Mouse (Mus musculus) midbrain, postnatal 0 days (tissue): ENCODE measurements at regions not wholly inside any gene's neighbourhood (a gene's known extent, or its start where the extent isn't known, plus 50 kb on each side); places are given as distances from the start of the nearest gene placed in this dataset.
A peak's percentile ranks its signal among the peaks of the same experiment; 100 is the strongest.

Experiments used
- ATAC-seq: fragments of 200-750 bp; cut with Nextera tagmentation; 2 replicates; pipeline ENCODE4 v1.8.0; 2017; ENCODE audit warnings: moderate number of reproducible peaks, mild to moderate bottlenecking, moderate TSS enrichment, moderate library complexity; ENCODE audit not compliant: low FRiP score
- DNase-seq: peaks from one replicate; pipeline ENCODE4 v3.0.0-alpha.2; 2015; ENCODE audit warnings: low spot score
- H3K27ac ChIP-seq: fragments of 300-500 bp; sonication (generic); 2 replicates; pipeline ENCODE4 v1.5.1; 2014; ENCODE audit warnings: low read depth, mild to moderate bottlenecking, low read length, mixed read lengths
- H3K27me3 ChIP-seq: fragments of 300-500 bp; sonication (generic); 2 replicates; pipeline ENCODE4 v1.6.1; 2014; ENCODE audit warnings: low read length, control low read depth, mixed read lengths; ENCODE audit not compliant: insufficient read depth
- H3K36me3 ChIP-seq: fragments of 300-500 bp; sonication (generic); 2 replicates; pipeline ENCODE4 v1.6.1; 2014; ENCODE audit warnings: low read length, control low read depth, mixed read lengths; ENCODE audit not compliant: insufficient read depth
- H3K4me1 ChIP-seq: fragments of 300-500 bp; sonication (generic); 2 replicates; pipeline ENCODE4 v1.6.1; 2014; ENCODE audit warnings: mild to moderate bottlenecking, control low read depth, antibody characterized with exemption, low read length, mixed read lengths; ENCODE audit not compliant: insufficient read depth
- H3K4me2 ChIP-seq: fragments of 300-500 bp; sonication (generic); 2 replicates; pipeline ENCODE4 v1.6.1; 2014; ENCODE audit warnings: low read depth, mild to moderate bottlenecking, low read length, mixed read lengths; ENCODE audit not compliant: poor library complexity, severe bottlenecking
- H3K4me3 ChIP-seq: fragments of 300-500 bp; sonication (generic); 2 replicates; pipeline ENCODE4 v1.5.1; 2014; ENCODE audit warnings: low read depth, mild to moderate bottlenecking, low read length, moderate library complexity
- H3K9ac ChIP-seq: fragments of 300-500 bp; sonication (generic); replicated peaks from 2 replicates; pipeline ENCODE4 v1.6.1; 2014; ENCODE audit warnings: mild to moderate bottlenecking, low read length, moderate library complexity, mixed read lengths; ENCODE audit not compliant: poor library complexity, severe bottlenecking
- H3K9me3 ChIP-seq: fragments of 300-500 bp; sonication (generic); 2 replicates; pipeline ENCODE4 v1.6.1; 2016; ENCODE audit warnings: low read length, control low read depth
- CTCF ChIP-seq: IDR thresholded peaks from 2 replicates; pipeline ENCODE4 v1.5.1; 2016; ENCODE audit warnings: antibody characterized with exemption, mild to moderate bottlenecking
- WGBS: fragments of 180-500 bp; shearing (Covaris S2); extraction: QIAGEN DNeasy Blood & Tissue Kit; methylation state at CpG from one replicate; pipeline ENCODE4 v1.1.7; 2014; 5-methylcytosine and 5-hydroxymethylcytosine counted together

DNA sequence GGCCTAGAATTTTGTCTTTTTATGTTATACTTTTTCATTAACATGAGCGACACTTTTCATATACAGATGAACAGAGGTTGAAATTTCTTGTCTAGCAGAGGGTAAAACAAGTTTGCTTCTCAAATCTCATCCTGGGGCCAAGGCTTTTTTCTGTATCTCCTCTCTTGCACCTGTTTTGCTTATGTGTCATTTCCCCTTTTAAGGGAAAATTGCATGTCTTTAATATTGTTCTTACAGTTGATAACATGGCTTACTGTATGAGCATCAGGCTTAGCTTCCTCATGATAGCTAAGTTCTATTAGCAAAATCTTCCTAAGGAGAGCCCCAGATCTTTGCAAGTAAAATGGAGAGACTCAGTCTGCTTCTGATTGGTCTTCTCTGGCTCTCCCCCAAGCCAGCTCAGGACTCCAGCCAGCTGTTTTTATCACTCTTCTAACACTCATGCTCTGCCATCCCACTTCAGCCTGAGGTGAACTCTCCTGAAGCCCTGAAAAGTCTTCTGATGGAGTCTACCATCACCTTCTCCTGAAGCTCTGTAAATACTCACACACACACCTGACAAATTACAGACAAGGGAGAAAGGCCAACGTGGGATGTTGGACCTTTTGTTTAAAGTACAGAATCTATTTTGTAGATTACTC lies 160.8 kb downstream of the Wdr20rt start:
- H3K27ac ChIP-seq: no peak overlapping the region
- H3K9ac ChIP-seq: no peak overlapping the region
- DNase-seq (no peak), ATAC-seq (no peak)
- H3K4me1 ChIP-seq: no peaks in the 10 kb centered on the region
- WGBS: 79% methylated on average over 2 of the region's 2 CpGs
- H3K4me2 ChIP-seq: no peak overlapping the region
- H3K36me3 ChIP-seq: no peaks in the 10 kb centered on the region
- no peak for TF ChIP-seq CTCF
- no peaks in the 10 kb centered on the region for H3K9me3 ChIP-seq
- no peak overlapping the region for H3K4me3 ChIP-seq
- H3K27me3 ChIP-seq: no peaks in the 10 kb centered on the region

DNA sequence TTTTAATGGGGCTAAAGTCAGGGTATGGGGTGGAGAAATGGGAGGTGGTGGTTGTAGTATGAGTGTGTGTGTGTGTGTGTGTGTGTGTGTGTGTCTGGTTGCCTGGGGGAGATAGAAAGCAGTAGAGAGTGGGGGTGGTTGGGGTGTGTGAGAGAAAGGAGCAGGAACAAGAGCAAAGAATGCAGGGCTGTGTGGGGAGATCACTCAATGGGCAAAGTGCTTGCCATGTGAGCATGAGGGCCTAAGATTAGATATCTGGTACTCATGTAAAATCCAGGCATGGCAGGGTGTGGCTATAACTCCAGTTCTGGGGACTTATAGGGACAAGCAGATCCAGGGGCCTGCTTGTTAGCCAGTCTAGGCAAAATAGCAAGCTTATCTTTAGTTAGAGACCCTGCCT lies 161.7 kb downstream of the Wdr20rt start:
- no peaks in the 10 kb centered on the region for H3K27me3 ChIP-seq
- no peak for ATAC-seq
- DNase-seq: no peak
- H3K9me3 ChIP-seq: no peaks in the 10 kb centered on the region
- H3K4me3 ChIP-seq: no peak overlapping the region
- no peak for TF ChIP-seq CTCF
- no peak overlapping the region for H3K27ac ChIP-seq
- no peaks in the 10 kb centered on the region for H3K4me1 ChIP-seq
- H3K9ac ChIP-seq: no peak overlapping the region
- no peaks in the 10 kb centered on the region for H3K36me3 ChIP-seq
- H3K4me2 ChIP-seq: no peak overlapping the region

DNA sequence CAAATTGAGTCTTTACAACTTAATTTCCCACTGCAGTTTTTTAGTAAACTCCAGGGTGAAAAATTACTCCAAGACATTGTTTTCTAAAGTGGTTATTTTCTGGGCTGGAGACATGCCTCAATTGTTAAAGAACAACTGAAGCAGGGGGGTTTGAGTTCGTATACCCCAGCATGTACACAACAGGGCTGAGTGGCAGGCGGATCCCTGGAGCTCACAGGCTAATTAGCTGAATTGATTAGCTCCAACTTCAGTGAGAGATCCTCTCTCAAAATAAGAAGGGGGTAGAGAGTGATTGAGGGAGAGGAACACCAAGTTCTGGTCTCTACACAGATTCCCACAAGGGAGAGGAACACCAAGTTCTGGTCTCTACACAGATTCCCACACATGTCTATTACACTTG lies 164.2 kb downstream of the Wdr20rt start:
- Histone ChIP-seq H3K9me3 (no peaks in the 10 kb centered on the region), H3K4me3 (no peak overlapping the region), H3K4me1 (no peaks in the 10 kb centered on the region), H3K36me3 (no peaks in the 10 kb centered on the region), H3K9ac (no peak overlapping the region), H3K27ac (no peak overlapping the region), H3K4me2 (no peak overlapping the region), H3K27me3 (no peaks in the 10 kb centered on the region)
- WGBS: 44% methylated on average over 2 of the region's 2 CpGs
- TF ChIP-seq CTCF: no peak
- DNase-seq (no peak), ATAC-seq (no peak)

DNA sequence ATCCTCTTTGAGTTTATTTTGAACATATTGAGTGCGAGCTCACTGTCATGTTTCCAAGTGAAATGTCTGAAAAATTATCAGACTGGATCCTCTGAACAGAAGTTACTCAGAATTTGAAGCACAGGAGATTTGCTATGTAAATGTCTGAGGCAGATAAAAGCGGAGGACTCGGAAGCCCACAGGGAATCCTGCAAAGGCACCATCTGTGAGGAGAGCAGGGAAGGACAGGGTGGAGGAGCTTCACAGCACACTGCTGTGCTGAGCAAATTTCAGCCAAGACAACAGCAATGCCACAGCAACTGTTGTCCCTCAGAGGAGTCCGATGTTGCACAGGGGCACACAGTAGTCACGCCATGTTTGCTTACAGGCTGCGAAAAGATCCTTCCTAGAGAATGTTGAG lies 165.0 kb downstream of the Wdr20rt start:
- ATAC-seq (no peak), DNase-seq (no peak)
- no peak for TF ChIP-seq CTCF
- 62% methylated on average over 6 of the region's 6 CpGs for WGBS
- Histone ChIP-seq H3K4me2 (no peak overlapping the region), H3K9ac (no peak overlapping the region), H3K9me3 (no peaks in the 10 kb centered on the region), H3K4me3 (no peak overlapping the region), H3K27me3 (no peaks in the 10 kb centered on the region), H3K36me3 (no peaks in the 10 kb centered on the region), H3K27ac (no peak overlapping the region), H3K4me1 (no peaks in the 10 kb centered on the region)

DNA sequence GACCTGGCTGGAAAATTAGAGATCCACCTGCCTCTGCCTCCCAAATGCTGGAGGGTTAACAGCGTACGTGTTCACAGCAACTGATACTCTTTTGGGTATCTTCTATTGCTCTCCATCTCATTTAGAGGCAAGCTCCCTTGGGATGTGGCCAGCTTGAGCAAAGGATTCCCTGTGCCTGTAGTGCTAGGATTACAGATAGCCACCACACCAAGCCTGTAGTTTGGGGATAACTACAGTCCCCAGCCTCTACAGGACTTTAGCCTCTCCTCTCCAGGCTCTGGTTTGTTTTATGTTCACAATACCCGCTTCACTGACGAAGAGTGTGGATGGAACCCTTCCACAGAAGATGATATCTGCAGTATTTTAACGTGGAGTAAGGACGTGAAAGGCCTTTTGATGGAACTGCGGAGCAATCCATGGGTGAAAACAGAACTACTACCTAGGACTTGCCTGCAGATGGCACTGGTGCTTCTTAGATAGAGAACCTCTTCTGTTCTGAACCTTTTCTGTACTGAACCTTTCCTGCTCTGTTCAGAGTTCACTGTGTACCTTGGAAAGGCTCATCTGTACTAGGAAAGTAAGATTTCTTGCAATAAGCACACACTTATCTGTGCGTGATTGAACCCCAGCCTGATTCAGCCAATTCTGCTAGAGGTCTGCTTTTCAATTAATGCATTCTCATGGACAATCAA lies 176.6 kb downstream of the Wdr20rt start:
- no peaks in the 10 kb centered on the region for H3K4me1 ChIP-seq
- no peak overlapping the region for H3K27ac ChIP-seq
- no peaks in the 10 kb centered on the region for H3K9me3 ChIP-seq
- TF ChIP-seq CTCF: peak; percentile 87
- no peaks in the 10 kb centered on the region for H3K27me3 ChIP-seq
- ATAC-seq: peak; percentile 73
- H3K9ac ChIP-seq: no peak overlapping the region
- no peak overlapping the region for H3K4me3 ChIP-seq
- H3K4me2 ChIP-seq: no peak overlapping the region
- peak; percentile 89 for DNase-seq
- H3K36me3 ChIP-seq: no peaks in the 10 kb centered on the region
- 39% methylated on average over 8 of the region's 8 CpGs for WGBS

DNA sequence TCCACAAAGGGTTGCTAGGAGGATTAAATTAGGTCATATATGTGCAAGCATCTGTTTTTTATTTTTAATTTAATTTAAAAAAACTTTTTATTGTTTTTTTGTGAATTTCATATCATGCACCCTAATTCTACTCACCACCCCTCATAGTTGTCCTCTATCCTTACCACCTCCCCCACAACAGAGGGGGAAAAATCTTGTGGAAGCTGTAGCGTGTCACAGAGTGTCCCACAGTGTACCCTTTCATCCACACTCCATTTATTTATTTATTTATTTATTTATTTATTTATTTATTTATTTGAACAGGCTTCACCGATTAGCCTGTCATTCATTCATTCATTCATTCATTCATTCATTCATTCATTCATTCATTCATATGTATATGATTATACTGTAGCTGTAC lies 177.8 kb downstream of the Wdr20rt start:
- H3K36me3 ChIP-seq: no peaks in the 10 kb centered on the region
- no peaks in the 10 kb centered on the region for H3K4me1 ChIP-seq
- 93% methylated on average over 2 of the region's 2 CpGs for WGBS
- no peak overlapping the region for H3K27ac ChIP-seq
- no peak overlapping the region for H3K4me2 ChIP-seq
- no peaks in the 10 kb centered on the region for H3K9me3 ChIP-seq
- DNase-seq (no peak), ATAC-seq (no peak)
- no peaks in the 10 kb centered on the region for H3K27me3 ChIP-seq
- TF ChIP-seq CTCF: no peak
- H3K4me3 ChIP-seq: no peak overlapping the region
- no peak overlapping the region for H3K9ac ChIP-seq
